Mouse (Mus musculus) kidney, adult 2 months (tissue): Measurements from ENCODE around the gene Trpm3. TPM values are rescaled to one million over a fixed set of nuclear protein-coding genes. Genes with fewer than 3 reads are reported as not detected.
"Not testable (repeated sequence)": the region's sequence is repeated elsewhere in the genome, so short reads cannot be mapped to it uniquely, and the experiment has no call there.

Experiments used
- DNase-seq: peaks from one replicate; pipeline ENCODE4 v3.0.0; 2021
- H3K27ac ChIP-seq: fragments of 200-500 bp; 2 replicates; pipeline ENCODE4 v1.5.1; 2012; ENCODE audit warnings: low read depth, low read length, control low read depth, inconsistent platforms; ENCODE audit not compliant: insufficient read depth
- H3K27me3 ChIP-seq: fragments of 200-500 bp; replicated peaks from 2 replicates; pipeline ENCODE4 v1.6.1; 2012; ENCODE audit warnings: mild to moderate bottlenecking, moderate library complexity, low read length, inconsistent platforms; ENCODE audit not compliant: control insufficient read depth, insufficient read depth
- H3K36me3 ChIP-seq: fragments of 200-500 bp; 2 replicates; pipeline ENCODE4 v1.6.1; 2012; ENCODE audit warnings: mild to moderate bottlenecking, moderate library complexity, low read length, inconsistent platforms; ENCODE audit not compliant: control insufficient read depth, insufficient read depth
- H3K4me1 ChIP-seq: fragments of 200-500 bp; 2 replicates; pipeline ENCODE4 v1.6.1; 2011; ENCODE audit warnings: low read length; ENCODE audit not compliant: control insufficient read depth, insufficient read depth
- H3K4me3 ChIP-seq: fragments of 200-500 bp; 2 replicates; pipeline ENCODE4 v1.5.1; 2011; ENCODE audit warnings: mild to moderate bottlenecking, low read depth, low read length, control low read depth; ENCODE audit not compliant: insufficient read depth
- CTCF ChIP-seq: fragments of 200-500 bp; conservative IDR thresholded peaks from 2 replicates; pipeline ENCODE4 v1.5.1; 2011; ENCODE audit warnings: low read depth, mild to moderate bottlenecking, control low read depth, low read length, moderate library complexity, mixed read lengths; ENCODE audit not compliant: insufficient read depth, insufficient read length
- POLR2A ChIP-seq: fragments of 200-500 bp; IDR thresholded peaks from one replicate; pipeline ENCODE4 v1.6.1; 2011; ENCODE audit warnings: low read depth, low read length, control low read depth
- WGBS: fragments of 180-500 bp; shearing (Covaris S2); methylation state at CpG from one replicate; pipeline ENCODE4 v1.1.7; 2018; 5-methylcytosine and 5-hydroxymethylcytosine counted together
- polyA plus RNA-seq: library from polyadenylated mRNA; depleted of rRNA; stranded (reverse); fragments of >200 nt; gene quantifications from 2 replicates; pipeline ENCODE4 v1.2.3, GENCODE M21; 2012

Trpm3 gene
- polyA plus RNA-seq, 1 experiment: 0.80 TPM

- no peak overlapping the region for H3K27ac ChIP-seq
- no peaks in the 10 kb centered on the region for H3K36me3 ChIP-seq
- 67% methylated on average over 1 of the region's 2 CpGs for WGBS
- H3K4me1 ChIP-seq: no peaks in the 10 kb centered on the region
- no peak for DNase-seq
- TF ChIP-seq POLR2A (no peak), CTCF (no peak)
- H3K4me3 ChIP-seq: no peak overlapping the region
- no peaks in the 10 kb centered on the region for H3K27me3 ChIP-seq
Observed at GRCm38 (mm10) chr19:23013695-23014094, 874.8 kb downstream of the Trpm3 start.

GRCm38 (mm10) chr19:23015516-23015915 lies 876.7 kb downstream of the Trpm3 start:
- TF ChIP-seq POLR2A (no peak), CTCF (peak; percentile 92)
- Histone ChIP-seq H3K36me3 (no peaks in the 10 kb centered on the region), H3K4me1 (no peaks in the 10 kb centered on the region), H3K27ac (no peak overlapping the region), H3K27me3 (no peaks in the 10 kb centered on the region), H3K4me3 (no peak overlapping the region)
- 44% methylated on average over 3 of the region's 3 CpGs for WGBS
- DNase-seq: peak; percentile 83

DNA sequence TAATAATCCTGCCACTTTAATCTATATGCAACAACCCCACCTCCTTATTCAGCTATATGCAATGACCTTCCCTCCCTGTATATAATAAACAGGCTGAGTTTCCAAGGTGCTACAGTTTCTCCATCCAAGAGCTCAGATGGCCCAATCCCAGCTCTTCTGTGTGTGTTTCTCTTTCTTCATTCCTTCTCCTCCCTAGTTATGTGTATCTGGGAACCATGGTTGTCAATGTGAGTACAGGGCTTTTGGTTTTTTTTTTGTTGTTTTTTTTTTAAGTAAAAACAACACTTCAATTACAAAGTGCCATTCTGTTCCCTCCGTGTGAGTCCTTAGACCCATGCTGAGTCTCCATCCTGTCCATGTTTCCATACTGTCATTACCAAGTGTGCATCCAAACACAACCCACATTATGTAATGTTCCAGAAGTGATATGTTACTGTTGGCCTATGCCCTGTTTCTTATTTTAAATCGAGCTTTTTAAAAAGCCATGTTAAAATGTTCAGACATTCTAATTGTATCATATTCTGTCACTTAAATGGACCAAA lies 879.4 kb downstream of the Trpm3 start:
- no peak overlapping the region for H3K27ac ChIP-seq
- H3K36me3 ChIP-seq: no peaks in the 10 kb centered on the region
- 73% methylated on average over 2 of the region's 2 CpGs for WGBS
- H3K4me1 ChIP-seq: no peaks in the 10 kb centered on the region
- no peak overlapping the region for H3K4me3 ChIP-seq
- no peak for DNase-seq
- no peaks in the 10 kb centered on the region for H3K27me3 ChIP-seq
- TF ChIP-seq CTCF (no peak), POLR2A (no peak)

DNA sequence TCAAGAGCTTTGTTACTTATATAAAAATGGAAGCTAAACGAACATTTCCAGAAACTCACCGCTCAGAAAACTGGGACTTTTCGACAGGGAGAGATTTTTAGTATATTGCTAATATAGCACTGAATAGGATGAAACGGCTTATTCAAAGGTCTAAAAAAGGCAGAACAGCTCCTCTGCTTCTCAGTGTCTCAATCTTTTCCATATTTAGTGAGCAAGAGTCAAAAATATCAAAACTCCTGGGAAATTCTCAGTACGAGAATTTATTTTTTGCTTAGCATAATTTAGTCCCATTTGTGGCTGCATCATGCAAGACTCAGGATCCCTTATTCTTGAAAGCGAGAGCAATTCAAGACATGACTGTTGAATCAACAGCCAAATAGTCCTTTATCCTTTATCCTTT lies 884.1 kb downstream of the Trpm3 start:
- 97% methylated on average over 6 of the region's 6 CpGs for WGBS
- TF ChIP-seq POLR2A (no peak), CTCF (no peak)
- Histone ChIP-seq H3K4me1 (no peaks in the 10 kb centered on the region), H3K27me3 (no peaks in the 10 kb centered on the region), H3K27ac (no peak overlapping the region), H3K4me3 (no peak overlapping the region), H3K36me3 (no peaks in the 10 kb centered on the region)
- no peak for DNase-seq

GRCm38 (mm10) chr19:23023316-23023960 lies 884.6 kb downstream of the Trpm3 start:
- Histone ChIP-seq H3K4me3 (no peak overlapping the region), H3K36me3 (no peaks in the 10 kb centered on the region), H3K27me3 (no peaks in the 10 kb centered on the region), H3K4me1 (no peaks in the 10 kb centered on the region), H3K27ac (no peak overlapping the region)
- no peak for DNase-seq
- no peak for TF ChIP-seq CTCF
- TF ChIP-seq POLR2A: no peak
- 91% methylated on average over 7 of the region's 7 CpGs for WGBS

DNA sequence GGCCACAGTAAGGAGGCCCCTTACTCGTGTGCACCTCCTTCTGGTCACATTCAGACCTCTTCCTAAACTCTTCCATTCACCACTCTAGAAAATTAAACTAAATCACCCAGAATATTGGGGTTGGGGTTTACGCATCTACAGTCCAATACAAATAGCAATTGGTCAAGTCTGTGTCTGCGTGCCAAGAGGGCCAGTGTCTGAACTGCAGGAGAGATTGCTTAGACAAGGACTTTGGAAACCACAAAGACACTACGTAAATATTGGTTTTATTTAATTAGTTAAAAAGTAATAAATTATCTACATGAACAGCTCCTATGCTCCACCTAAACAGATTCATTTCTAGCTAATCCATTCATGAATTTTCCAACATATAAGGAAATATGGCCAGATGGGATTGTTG lies 886.0 kb downstream of the Trpm3 start:
- Histone ChIP-seq H3K27me3 (no peaks in the 10 kb centered on the region), H3K36me3 (no peaks in the 10 kb centered on the region), H3K4me1 (no peaks in the 10 kb centered on the region), H3K4me3 (no peak overlapping the region), H3K27ac (no peak overlapping the region)
- TF ChIP-seq CTCF: no peak; the same call in 1 of the 2 replicates
- TF ChIP-seq POLR2A: no peak
- WGBS: 76% methylated on average over 4 of the region's 4 CpGs
- DNase-seq: no peak

DNA sequence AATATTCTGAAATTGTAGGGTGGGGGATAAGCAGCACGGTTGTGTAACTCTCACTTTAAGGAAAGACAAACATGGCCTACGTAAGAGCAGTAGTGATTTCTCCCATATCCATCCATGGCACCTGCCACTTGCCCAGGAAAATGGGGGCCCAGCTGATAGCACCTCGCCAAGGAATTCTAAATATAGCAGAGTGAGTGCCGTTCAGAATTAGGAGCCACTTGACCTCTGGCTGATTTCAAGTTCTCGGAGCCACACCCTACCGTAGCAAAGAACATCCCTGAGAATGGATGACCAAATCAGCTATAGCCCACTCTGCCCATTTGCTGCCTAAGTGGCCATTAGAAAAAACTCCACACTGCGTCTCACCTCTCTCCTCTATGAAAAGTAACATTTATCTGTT lies 887.6 kb downstream of the Trpm3 start:
- H3K27me3 ChIP-seq: no peaks in the 10 kb centered on the region
- no peak overlapping the region for H3K27ac ChIP-seq
- no peaks in the 10 kb centered on the region for H3K4me1 ChIP-seq
- H3K36me3 ChIP-seq: no peaks in the 10 kb centered on the region
- no peak for DNase-seq
- H3K4me3 ChIP-seq: no peak overlapping the region
- TF ChIP-seq CTCF: no peak
- TF ChIP-seq POLR2A: no peak
- 92% methylated on average over 7 of the region's 7 CpGs for WGBS

DNA sequence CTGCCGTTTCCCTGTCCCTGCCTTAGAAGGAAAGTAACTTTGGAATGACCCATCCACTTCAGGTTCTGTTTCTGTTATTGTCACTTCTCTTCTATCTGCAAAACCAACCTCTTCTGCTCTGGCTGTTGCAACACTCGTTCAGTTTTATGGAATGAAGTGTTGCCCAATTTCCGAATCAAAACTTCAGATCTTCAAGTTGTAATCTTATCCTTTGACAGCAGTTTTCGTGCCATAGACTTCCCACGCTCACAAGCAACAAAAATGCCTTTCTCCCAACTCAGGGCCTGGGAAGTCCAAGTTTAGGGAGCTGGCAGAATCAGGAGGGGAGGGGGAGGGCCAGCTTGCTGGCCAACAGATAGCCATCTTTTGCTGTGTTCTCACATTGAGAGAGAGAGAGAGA lies 889.4 kb downstream of the Trpm3 start:
- Histone ChIP-seq H3K36me3 (no peaks in the 10 kb centered on the region), H3K27ac (no peak overlapping the region), H3K4me1 (no peaks in the 10 kb centered on the region; the same call in 1 of the 2 replicates), H3K4me3 (no peak overlapping the region), H3K27me3 (no peaks in the 10 kb centered on the region)
- no peak for DNase-seq
- TF ChIP-seq POLR2A (no peak), CTCF (no peak)
- 77% methylated on average over 5 of the region's 5 CpGs for WGBS

GRCm38 (mm10) chr19:23033343-23033742 lies 894.5 kb downstream of the Trpm3 start:
- H3K27me3 ChIP-seq, H3K27ac ChIP-seq, H3K4me3 ChIP-seq, H3K36me3 ChIP-seq: not testable (repeated sequence)
- peaks cover 20% of the 10 kb centered on the region; the same call in 1 of the 2 replicates for H3K4me1 ChIP-seq
- 21% methylated on average over 1 of the region's 1 CpGs for WGBS
- DNase-seq: peak; percentile 64
